Mouse (Mus musculus) retina, postnatal 1 day (tissue): ENCODE data around the gene Nsa2.
A peak's percentile ranks its signal among the peaks of the same experiment; 100 is the strongest.

Experiments
- DNase-seq: peaks from one replicate; pipeline ENCODE4 v3.0.0-alpha.2; 2012

The Nsa2 gene

GRCm38 (mm10) chr13:97086316-97086715 lies 51.4 kb downstream of the Nsa2 start:
- peak; percentile 42 for DNase-seq

GRCm38 (mm10) chr13:97082432-97082831 lies 55.3 kb downstream of the Nsa2 start:
- no peak for DNase-seq

GRCm38 (mm10) chr13:97080615-97081014 lies 57.1 kb downstream of the Nsa2 start:
- no peak for DNase-seq

- DNase-seq = no peak
Observed at GRCm38 (mm10) chr13:97080201-97080600, 57.5 kb downstream of the Nsa2 start.
